Mouse (Mus musculus): ENCODE measurements around the gene Plxna4. TPM values are rescaled to one million over a fixed set of nuclear protein-coding genes. Genes with fewer than 3 reads are reported as not detected.

Plxna4 gene
- polyA plus RNA-seq, 1 experiment from 2014 or later: 9.5 TPM

- 88% methylated on average over 2 of the region's 2 CpGs for WGBS
- no peak for ATAC-seq (ENCODE audit: insufficient number of reproducible peaks, low FRiP score)
- Histone ChIP-seq H3K27me3 (replicated peaks) (no peaks in the 10 kb centered on the region), H3K9ac (no peak overlapping the region), H3K4me3 (no peak overlapping the region), H3K4me2 (no peak overlapping the region), H3K4me1 (replicated peaks) (no peaks in the 10 kb centered on the region), H3K36me3 (peaks cover 56% of the 10 kb centered on the region), H3K27ac (ENCODE audit: poor library complexity, severe bottlenecking) (no peak overlapping the region), H3K9me3 (replicated peaks) (no peaks in the 10 kb centered on the region)
These were observed 408.5 kb downstream of the Plxna4 start for GRCm38 (mm10) chr6:32179346-32180011.

GRCm38 (mm10) chr6:32177905-32178304 lies 410.1 kb downstream of the Plxna4 start:
- no peak overlapping the region for H3K4me2 ChIP-seq
- no peak overlapping the region for H3K4me3 ChIP-seq
- no peaks in the 10 kb centered on the region for H3K9me3 ChIP-seq (replicated peaks)
- 74% methylated on average over 3 of the region's 3 CpGs for WGBS
- H3K9ac ChIP-seq: no peak overlapping the region
- H3K4me1 ChIP-seq (replicated peaks): no peaks in the 10 kb centered on the region
- H3K27me3 ChIP-seq (replicated peaks): no peaks in the 10 kb centered on the region
- ATAC-seq (ENCODE audit: insufficient number of reproducible peaks, low FRiP score): no peak
- no peak overlapping the region for H3K27ac ChIP-seq (ENCODE audit: poor library complexity, severe bottlenecking)
- H3K36me3 ChIP-seq: peaks cover 50% of the 10 kb centered on the region

DNA sequence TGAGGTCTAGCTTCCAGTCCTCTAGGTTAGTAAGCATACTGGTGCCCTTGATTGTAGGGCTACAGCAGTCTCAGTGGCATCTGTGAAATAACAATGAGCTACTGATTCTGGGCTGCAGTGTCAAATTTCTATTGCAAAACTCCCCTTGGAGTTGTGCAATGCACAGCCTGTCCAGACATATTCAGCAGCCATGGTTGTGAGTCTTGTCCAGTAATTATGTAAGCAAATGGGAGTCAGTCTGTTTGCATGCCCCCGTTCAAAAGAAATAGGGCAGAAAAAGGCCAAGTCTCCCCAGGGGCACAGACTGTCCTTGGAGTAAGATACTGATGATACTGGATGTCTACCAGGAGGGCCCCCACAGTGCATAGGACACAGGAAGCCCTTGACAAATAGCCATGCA lies 420.3 kb downstream of the Plxna4 start:
- Histone ChIP-seq H3K4me1 (replicated peaks) (no peaks in the 10 kb centered on the region), H3K27ac (ENCODE audit: poor library complexity, severe bottlenecking) (no peak overlapping the region), H3K9me3 (replicated peaks) (no peaks in the 10 kb centered on the region), H3K36me3 (peaks cover 22% of the 10 kb centered on the region), H3K4me3 (no peak overlapping the region), H3K9ac (no peak overlapping the region), H3K27me3 (replicated peaks) (no peaks in the 10 kb centered on the region), H3K4me2 (no peak overlapping the region)
- WGBS: 72% methylated on average over 1 of the region's 1 CpGs
- ATAC-seq (ENCODE audit: insufficient number of reproducible peaks, low FRiP score): no peak

DNA sequence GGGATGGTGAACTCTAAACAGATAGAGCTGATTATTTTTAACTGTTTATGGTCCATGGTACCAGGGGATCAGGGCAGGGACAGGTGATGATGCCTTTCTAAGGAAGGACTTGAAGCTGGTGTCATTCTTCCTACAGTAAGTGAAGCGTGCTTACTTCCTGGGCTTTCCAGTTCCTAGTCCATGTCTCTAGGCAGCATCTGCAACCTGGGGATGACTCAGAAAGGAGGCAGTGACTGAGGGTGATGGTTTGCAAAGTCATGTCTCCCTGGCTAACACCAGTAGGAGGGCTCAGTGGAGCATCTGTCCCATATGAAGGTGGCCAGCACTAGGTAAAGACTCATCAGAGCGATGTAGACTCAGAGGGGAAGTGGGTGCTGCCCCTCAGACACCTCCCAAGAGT lies 427.6 kb downstream of the Plxna4 start:
- Histone ChIP-seq H3K9ac (no peak overlapping the region), H3K4me1 (replicated peaks) (no peaks in the 10 kb centered on the region), H3K36me3 (peaks cover 51% of the 10 kb centered on the region), H3K27me3 (replicated peaks) (no peaks in the 10 kb centered on the region), H3K4me2 (no peak overlapping the region), H3K4me3 (no peak overlapping the region), H3K27ac (ENCODE audit: poor library complexity, severe bottlenecking) (no peak overlapping the region), H3K9me3 (replicated peaks) (no peaks in the 10 kb centered on the region)
- WGBS: 77% methylated on average over 2 of the region's 2 CpGs
- no peak for ATAC-seq (ENCODE audit: insufficient number of reproducible peaks, low FRiP score)

GRCm38 (mm10) chr6:32159931-32160330 lies 428.1 kb downstream of the Plxna4 start:
- Histone ChIP-seq H3K27ac (ENCODE audit: poor library complexity, severe bottlenecking) (no peak overlapping the region), H3K4me3 (no peak overlapping the region), H3K36me3 (peaks cover 51% of the 10 kb centered on the region), H3K9ac (no peak overlapping the region), H3K9me3 (replicated peaks) (no peaks in the 10 kb centered on the region), H3K4me1 (replicated peaks) (no peaks in the 10 kb centered on the region), H3K4me2 (no peak overlapping the region), H3K27me3 (replicated peaks) (no peaks in the 10 kb centered on the region)
- 53% methylated on average over 4 of the region's 4 CpGs for WGBS
- ATAC-seq (ENCODE audit: insufficient number of reproducible peaks, low FRiP score): no peak

- Histone ChIP-seq H3K4me2 (no peak overlapping the region), H3K4me1 (replicated peaks) (no peaks in the 10 kb centered on the region), H3K36me3 (peaks cover 56% of the 10 kb centered on the region), H3K9ac (no peak overlapping the region), H3K27ac (ENCODE audit: poor library complexity, severe bottlenecking) (no peak overlapping the region), H3K9me3 (replicated peaks) (no peaks in the 10 kb centered on the region), H3K27me3 (replicated peaks) (no peaks in the 10 kb centered on the region), H3K4me3 (no peak overlapping the region)
- no peak for ATAC-seq (ENCODE audit: insufficient number of reproducible peaks, low FRiP score)
- WGBS: 88% methylated on average over 1 of the region's 1 CpGs
These were observed 429.6 kb downstream of the Plxna4 start for GRCm38 (mm10) chr6:32158347-32158746.

DNA sequence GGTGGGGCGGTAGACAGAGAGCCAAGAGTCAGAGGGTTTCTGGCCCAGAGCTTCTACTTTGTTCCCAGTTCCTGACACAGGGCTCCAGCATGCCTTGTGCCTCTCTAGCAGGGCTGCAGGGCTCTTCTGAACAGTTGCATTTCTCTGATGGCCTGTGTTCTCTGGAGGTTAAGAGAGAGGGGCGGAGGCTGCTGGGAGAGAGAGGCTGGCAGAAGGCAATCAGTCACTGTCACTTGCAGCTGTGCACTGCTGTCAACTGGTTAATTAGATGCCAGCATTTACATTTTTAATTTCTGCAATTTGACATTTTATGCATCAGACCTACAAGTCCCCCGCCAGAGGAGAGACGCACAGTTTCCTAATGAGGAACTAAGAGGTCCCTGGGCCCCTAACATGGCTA lies 434.8 kb downstream of the Plxna4 start:
- H3K4me2 ChIP-seq: no peak overlapping the region
- peaks cover 64% of the 10 kb centered on the region for H3K36me3 ChIP-seq
- H3K27ac ChIP-seq (ENCODE audit: poor library complexity, severe bottlenecking): no peak overlapping the region
- H3K4me3 ChIP-seq: no peak overlapping the region
- WGBS: 90% methylated on average over 4 of the region's 4 CpGs
- H3K4me1 ChIP-seq (replicated peaks): no peaks in the 10 kb centered on the region
- no peak for ATAC-seq (ENCODE audit: insufficient number of reproducible peaks, low FRiP score)
- H3K27me3 ChIP-seq (replicated peaks): no peaks in the 10 kb centered on the region
- H3K9me3 ChIP-seq (replicated peaks): no peaks in the 10 kb centered on the region
- H3K9ac ChIP-seq: no peak overlapping the region

DNA sequence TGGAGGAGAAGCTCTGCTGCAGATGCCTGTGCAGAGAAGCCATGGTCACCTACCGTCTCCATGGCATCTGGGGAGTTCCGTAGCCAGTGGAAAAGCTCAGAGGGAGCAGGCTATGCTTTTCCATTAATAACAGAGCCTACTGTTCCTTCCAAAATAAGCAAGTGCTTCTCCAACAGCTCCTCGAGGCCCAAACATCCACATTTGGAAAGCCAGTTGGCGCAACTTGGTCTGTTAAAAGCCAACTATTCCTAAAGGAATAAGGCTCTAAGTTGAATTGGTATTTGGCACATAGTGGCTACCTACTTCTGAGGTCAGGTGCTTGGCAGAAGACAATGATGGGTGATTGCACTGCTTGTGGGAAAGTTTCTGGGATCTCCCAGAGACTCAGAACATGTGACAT lies 437.2 kb downstream of the Plxna4 start:
- Histone ChIP-seq H3K36me3 (peaks cover 46% of the 10 kb centered on the region), H3K27ac (ENCODE audit: poor library complexity, severe bottlenecking) (no peak overlapping the region), H3K9ac (no peak overlapping the region), H3K9me3 (replicated peaks) (no peaks in the 10 kb centered on the region), H3K4me2 (no peak overlapping the region), H3K4me1 (replicated peaks) (no peaks in the 10 kb centered on the region), H3K27me3 (replicated peaks) (no peaks in the 10 kb centered on the region), H3K4me3 (no peak overlapping the region)
- ATAC-seq (ENCODE audit: insufficient number of reproducible peaks, low FRiP score): no peak
- WGBS: 83% methylated on average over 4 of the region's 4 CpGs

- Histone ChIP-seq H3K9ac (no peak overlapping the region), H3K4me1 (replicated peaks) (no peaks in the 10 kb centered on the region), H3K4me2 (no peak overlapping the region), H3K27me3 (replicated peaks) (no peaks in the 10 kb centered on the region), H3K36me3 (peaks cover 14% of the 10 kb centered on the region), H3K27ac (ENCODE audit: poor library complexity, severe bottlenecking) (no peak overlapping the region), H3K9me3 (replicated peaks) (no peaks in the 10 kb centered on the region), H3K4me3 (no peak overlapping the region)
- ATAC-seq (ENCODE audit: insufficient number of reproducible peaks, low FRiP score): no peak
- 70% methylated on average over 4 of the region's 4 CpGs for WGBS
These were observed 443.2 kb downstream of the Plxna4 start for GRCm38 (mm10) chr6:32144771-32145170.

- no peaks in the 10 kb centered on the region for H3K27me3 ChIP-seq (replicated peaks)
- ATAC-seq (ENCODE audit: insufficient number of reproducible peaks, low FRiP score): no peak
- no peak overlapping the region for H3K27ac ChIP-seq (ENCODE audit: poor library complexity, severe bottlenecking)
- H3K9ac ChIP-seq: no peak overlapping the region
- no peak overlapping the region for H3K4me2 ChIP-seq
- WGBS: 77% methylated on average over 3 of the region's 3 CpGs
- H3K9me3 ChIP-seq (replicated peaks): no peaks in the 10 kb centered on the region
- no peak overlapping the region for H3K4me3 ChIP-seq
- H3K4me1 ChIP-seq (replicated peaks): no peaks in the 10 kb centered on the region
- H3K36me3 ChIP-seq: no peaks in the 10 kb centered on the region
These were observed 448.5 kb downstream of the Plxna4 start for GRCm38 (mm10) chr6:32139537-32139936.

DNA sequence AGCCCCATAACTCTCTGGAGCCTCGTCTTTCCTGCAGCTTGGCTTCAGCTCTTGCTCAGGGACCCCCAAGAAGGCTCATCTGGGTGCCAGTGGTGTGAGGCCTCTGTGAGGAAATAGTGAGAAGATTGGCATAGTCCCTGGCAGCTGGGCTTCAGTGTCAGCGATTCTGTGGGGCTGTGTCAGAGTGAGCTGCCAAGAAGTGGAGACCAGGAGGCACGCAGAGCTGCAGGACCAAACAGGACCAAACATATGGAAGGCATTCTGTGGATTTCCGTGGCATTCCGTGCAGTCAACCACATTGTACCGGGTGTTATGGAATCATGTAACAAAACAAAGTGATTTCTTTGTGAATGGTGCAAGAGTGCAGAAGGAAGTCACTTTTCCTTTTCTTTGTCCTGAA lies 461.1 kb downstream of the Plxna4 start:
- no peak overlapping the region for H3K4me2 ChIP-seq
- WGBS: 77% methylated on average over 6 of the region's 6 CpGs
- no peaks in the 10 kb centered on the region for H3K36me3 ChIP-seq
- H3K4me1 ChIP-seq (replicated peaks): no peaks in the 10 kb centered on the region
- no peak overlapping the region for H3K27ac ChIP-seq (ENCODE audit: poor library complexity, severe bottlenecking)
- no peak overlapping the region for H3K9ac ChIP-seq
- no peaks in the 10 kb centered on the region for H3K27me3 ChIP-seq (replicated peaks)
- H3K9me3 ChIP-seq (replicated peaks): no peaks in the 10 kb centered on the region
- H3K4me3 ChIP-seq: no peak overlapping the region
- ATAC-seq (ENCODE audit: insufficient number of reproducible peaks, low FRiP score): no peak

GRCm38 (mm10) chr6:32122584-32123265 lies 465.3 kb downstream of the Plxna4 start:
- WGBS: 75% methylated on average over 4 of the region's 4 CpGs
- no peak for ATAC-seq (ENCODE audit: insufficient number of reproducible peaks, low FRiP score)
- Histone ChIP-seq H3K4me3 (no peak overlapping the region), H3K4me1 (replicated peaks) (no peaks in the 10 kb centered on the region), H3K27me3 (replicated peaks) (no peaks in the 10 kb centered on the region), H3K4me2 (no peak overlapping the region), H3K9me3 (replicated peaks) (no peaks in the 10 kb centered on the region), H3K9ac (no peak overlapping the region), H3K27ac (ENCODE audit: poor library complexity, severe bottlenecking) (no peak overlapping the region), H3K36me3 (no peaks in the 10 kb centered on the region)
